8 mouse cellular contexts compared by ENCODE assay signal in genomic region chr9:64252591-64253020, GRCm38 (mm10). TPM values are rescaled to one million over a fixed set of nuclear protein-coding genes. Genes with fewer than 3 reads are reported as not detected.
DNase-seq lines count a peak whose midpoint lies in the region; ATAC-seq and TF ChIP-seq lines count a peak whose summit lies in the region.

No protein-coding gene starts in this region.

- no peak for TF ChIP-seq EP300 in liver, postnatal 0 days (IDR thresholded peaks at IDR 0.05; ENCODE audit: low read depth)

- peak overlapping the region; percentile 77 for H3K4me2 ChIP-seq in intestine, postnatal 0 days (replicated peaks; ENCODE audit: low read depth)
- H3K4me2 ChIP-seq in liver, postnatal 0 days (ENCODE audit: low read depth, low read length), result peak overlapping the region; percentile 96

- H3K27me3 ChIP-seq in megakaryocyte, embryonic 14.5 days (replicated peaks), result no peaks in the 10 kb centered on the region
- no peaks in the 10 kb centered on the region for H3K27me3 ChIP-seq in intestine, postnatal 0 days (replicated peaks; ENCODE audit: control insufficient read depth, insufficient read depth, low read length)
- no peaks in the 10 kb centered on the region for H3K27me3 ChIP-seq in liver, postnatal 0 days (ENCODE audit: insufficient read depth, low read length)

- 0% methylated on average over 16 of the region's 16 CpGs for whole genome bisulfite sequencing in intestine, postnatal 0 days
- 2% methylated on average over 16 of the region's 16 CpGs for WGBS in liver, postnatal 0 days (ENCODE audit: insufficient replicate concordance)

- H3K9me3 ChIP-seq in megakaryocyte, embryonic 14.5 days, result no peaks in the 10 kb centered on the region
- no peaks in the 10 kb centered on the region for H3K9me3 ChIP-seq in intestine, postnatal 0 days (ENCODE audit: control insufficient read depth)
- H3K9me3 ChIP-seq in liver, postnatal 0 days (ENCODE audit: low read length), result no peaks in the 10 kb centered on the region

- H3K9ac ChIP-seq in intestine, postnatal 0 days (ENCODE audit: low read depth, low read length), result peak overlapping the region; percentile 87
- peak overlapping the region; percentile 83 for H3K9ac ChIP-seq in liver, postnatal 0 days (replicated peaks)

- intact Hi-C loops in gastrocnemius, postnatal 36 days (cut with DNase I), result loop anchor here (1.0 to 5.0 kb wide), 2 partner anchors 73 to 130 kb away; partner anchors contain the start of gene Snapc5

- peaks cover 49% of the 10 kb centered on the region for H3K4me1 ChIP-seq in megakaryocyte, embryonic 14.5 days
- H3K4me1 ChIP-seq in intestine, postnatal 0 days (replicated peaks; ENCODE audit: control insufficient read depth, insufficient read depth, low read length), result no peaks in the 10 kb centered on the region
- peaks cover 23% of the 10 kb centered on the region for H3K4me1 ChIP-seq in liver, postnatal 0 days (ENCODE audit: insufficient read depth)

- ATAC-seq in megakaryocyte, adult 5-6 weeks (ENCODE audit: poor library complexity, severe bottlenecking), result no peak
- no peak for ATAC-seq in intestine, postnatal 0 days
- 0 out of 2 replicates have a peak, but pooled peaks have one; percentile 0 for ATAC-seq in liver, postnatal 0 days

- peak overlapping the region; percentile 92 for H3K27ac ChIP-seq in intestine, postnatal 0 days (ENCODE audit: low read depth, low read length)
- H3K27ac ChIP-seq in liver, postnatal 0 days (ENCODE audit: low read depth), result peak overlapping the region; percentile 87

- peak overlapping the region; percentile 99 for H3K4me3 ChIP-seq in megakaryocyte, embryonic 14.5 days (replicated peaks)
- H3K4me3 ChIP-seq in intestine, postnatal 0 days (ENCODE audit: low read depth, low read length), result peak overlapping the region; percentile 99
- peak overlapping the region; percentile 86 for H3K4me3 ChIP-seq in liver, postnatal 0 days (ENCODE audit: low read depth, low read length)

- TF ChIP-seq CTCF in intestine, postnatal 0 days (IDR thresholded peaks at IDR 0.05; ENCODE audit: low read depth), result peak; percentile 22
- no peak for TF ChIP-seq CTCF in liver, postnatal 0 days (IDR thresholded peaks at IDR 0.05; ENCODE audit: low read depth)

- DNase-seq in cerebellum, adult 9-11 months, result peak; percentile 38
- DNase-seq in gastrocnemius, postnatal 36 days, result peak; percentile 11 to 27
- DNase-seq in liver, postnatal 0 days, result peak; percentile 49
- DNase-seq in ovary, postnatal 36 days (ENCODE audit: low spot score), result peak; percentile 39
- DNase-seq in layer of hippocampus, adult 18-20 months (ENCODE audit: low spot score in 2 of 2), result no peak

- peaks cover 7% of the 10 kb centered on the region for H3K36me3 ChIP-seq in megakaryocyte, embryonic 14.5 days (replicated peaks; ENCODE audit: low read length)
- no peaks in the 10 kb centered on the region; the same call in 1 of the 2 replicates for H3K36me3 ChIP-seq in intestine, postnatal 0 days (ENCODE audit: control insufficient read depth, insufficient read depth)
- no peaks in the 10 kb centered on the region for H3K36me3 ChIP-seq in liver, postnatal 0 days (replicated peaks; ENCODE audit: insufficient read depth, low read length)

RNA-seq across cellular contexts. Expression of gene Map2k1, which starts 0.8 kb away (rescaled TPM):
- polyA plus RNA-seq in megakaryocyte, embryonic 14.5 days (2012; ENCODE audit: insufficient read depth, low replicate concordance), result 6.4 and 36.7 TPM in 2 replicates
- total RNA-seq in megakaryocyte, adult 5-6 weeks (2015), result 79.7 and 92.9 TPM in 2 replicates
- 114 and 117 TPM in 2 replicates for total RNA-seq in megakaryocyte, adult 5-6 weeks (2017)
- total RNA-seq in gastrocnemius, postnatal 36 days (2021), result 10 to 100 TPM; 48.1 to 50.7 TPM
- polyA plus RNA-seq in intestine, postnatal 0 days (2015; fragmentation: Nextera tagmentation; extraction: Ambion mirVana), result 82.1 and 84.0 TPM in 2 replicates
- 27.5 and 28.9 TPM in 2 replicates for polyA plus RNA-seq in liver, postnatal 0 days (2015; fragmentation: Nextera tagmentation; extraction: Ambion mirVana)
- 100 to 1,000 TPM; 354 to 355 TPM for total RNA-seq in layer of hippocampus, adult 18-20 months (2021)

RNA-seq across cellular contexts. Expression of gene Uchl4, which starts 17.6 kb away (rescaled TPM):
- not detected in 2 replicates for polyA plus RNA-seq in megakaryocyte, embryonic 14.5 days (2012; ENCODE audit: insufficient read depth, low replicate concordance)
- total RNA-seq in megakaryocyte, adult 5-6 weeks (2015), result 0.34 TPM in 1 of 2 replicates, not detected in the other
- 0.16 and 0.48 TPM in 2 replicates for total RNA-seq in megakaryocyte, adult 5-6 weeks (2017)
- 1 to 10 TPM; 1.3 to 2.2 TPM for total RNA-seq in gastrocnemius, postnatal 36 days (2021)
- 1.8 and 2.0 TPM in 2 replicates for polyA plus RNA-seq in intestine, postnatal 0 days (2015; fragmentation: Nextera tagmentation; extraction: Ambion mirVana)
- 0.61 and 0.84 TPM in 2 replicates for polyA plus RNA-seq in liver, postnatal 0 days (2015; fragmentation: Nextera tagmentation; extraction: Ambion mirVana)
- total RNA-seq in layer of hippocampus, adult 18-20 months (2021), result 1 to 10 TPM; 2.4 to 2.9 TPM

RNA-seq across cellular contexts. Expression of gene Tipin, which starts 28.8 kb away (rescaled TPM):
- 4.3 TPM in 1 of 2 replicates, not detected in the other for polyA plus RNA-seq in megakaryocyte, embryonic 14.5 days (2012; ENCODE audit: insufficient read depth, low replicate concordance)
- total RNA-seq in megakaryocyte, adult 5-6 weeks (2015), result 132 and 155 TPM in 2 replicates
- total RNA-seq in megakaryocyte, adult 5-6 weeks (2017), result 163 and 193 TPM in 2 replicates
- total RNA-seq in gastrocnemius, postnatal 36 days (2021), result 10 to 100 TPM in 1 of 2 experiments, 1 to 10 TPM in 1; 7.1 to 11.0 TPM
- 65.7 and 69.8 TPM in 2 replicates for polyA plus RNA-seq in intestine, postnatal 0 days (2015; fragmentation: Nextera tagmentation; extraction: Ambion mirVana)
- 104 and 109 TPM in 2 replicates for polyA plus RNA-seq in liver, postnatal 0 days (2015; fragmentation: Nextera tagmentation; extraction: Ambion mirVana)
- 10 to 100 TPM; 11.8 to 15.2 TPM for total RNA-seq in layer of hippocampus, adult 18-20 months (2021)

Comparison
In these comparisons a context has a peak if more than half of its experiments do, and no peak if none do; other contexts are left out.
1. DNase-seq: peak in cerebellum, adult 9-11 months (single experiment), gastrocnemius, postnatal 36 days (2 of 2), liver, postnatal 0 days (single experiment) and ovary, postnatal 36 days (single experiment); none in layer of hippocampus, adult 18-20 months (0 of 2).
2. RNA of gene Tipin, which starts 28.8 kb away (total RNA-seq): 132 to 193 TPM in megakaryocyte, adult 5-6 weeks; 11.8 to 15.2 TPM in layer of hippocampus, adult 18-20 months and 7.1 to 11.0 TPM in gastrocnemius, postnatal 36 days; every median in the first group is over 4 times any median in the second.
3. Peak in every context shown above with its lines, with median percentiles within 50 percentile points of each other: H3K4me3 ChIP-seq.